Mouse (Mus musculus): ENCODE results near the gene Cdh23.

- TF ChIP-seq GATA1 (IDR thresholded peaks at IDR 0.05; ENCODE audit: borderline replicate concordance, low read length) (no peak), FLI1 (IDR thresholded peaks at IDR 0.05; ENCODE audit: low read length) (no peak)
Observed at GRCm38 (mm10) chr10:60607166-60607565, 89.1 kb downstream of the Cdh23 start.
